In genomic region chr7:132356881-132357840, GRCm38 (mm10) we compare ENCODE assay signal across 18 mouse cellular contexts. TPM values are rescaled to one million over a fixed set of nuclear protein-coding genes. Genes with fewer than 3 reads are reported as not detected.
DNase-seq lines count a peak whose midpoint lies in the region; ATAC-seq and TF ChIP-seq lines count a peak whose summit lies in the region.
"Had no signal": no experiment of that assay in that cellular context is flagged by ENCODE, and none has a peak within 500 bp of the region (broad histone marks: within the 10 kb centered on the region; RNA-seq: fewer than 3 reads in every experiment).

No protein-coding gene starts in this region.

- H3K79me2 ChIP-seq in myocyte (ENCODE audit: control insufficient read depth, insufficient read depth): no peaks in the 10 kb centered on the region

- no peak overlapping the region for H3K4me3 ChIP-seq in limb, embryonic 12.5 days (replicated peaks)
- no peak overlapping the region for H3K4me3 ChIP-seq in limb, embryonic 10.5 days
- H3K4me3 ChIP-seq in spleen, adult 2 months (ENCODE audit: extremely low read depth, insufficient read depth, insufficient read length): no peak overlapping the region
- no peak overlapping the region for H3K4me3 ChIP-seq in embryonic facial prominence, embryonic 14.5 days (ENCODE audit: low read depth, low read length)
- H3K4me3 ChIP-seq in myocyte: no peak overlapping the region
- H3K4me3 ChIP-seq in forebrain, embryonic 16.5 days (replicated peaks; ENCODE audit: low read length): no peak overlapping the region
- H3K4me3 ChIP-seq: heart, embryonic 12.5 days had no signal

- DNase-seq in limb, embryonic 10.5 days (ENCODE audit: low spot score): no peak
- no peak for DNase-seq in spleen, adult 2 months (ENCODE audit: low read depth in 1 of 2, low spot score in 2 of 2)
- no peak for DNase-seq in spleen, adult 12 weeks (ENCODE audit: low spot score)
- DNase-seq in embryonic facial prominence, embryonic 14.5 days (ENCODE audit: low spot score): no peak
- DNase-seq: adrenal gland, adult 8-10 months; adrenal gland, postnatal 36 days; cerebellum, adult 11-12 months; cerebellum, adult 9-11 months; cerebellum, postnatal 36 days; gastrocnemius, postnatal 10 days had no signal

- no peak for TF ChIP-seq POLR2A in spleen, adult 2 months (IDR thresholded peaks at IDR 0.05; ENCODE audit: low read depth, low read length)
- no peak for TF ChIP-seq POLR2A in myocyte (IDR thresholded peaks at IDR 0.05; ENCODE audit: insufficient read length, low read depth)

- H3K4me1 ChIP-seq in limb, embryonic 12.5 days (replicated peaks): peaks cover 19% of the 10 kb centered on the region
- peaks cover 34% of the 10 kb centered on the region for H3K4me1 ChIP-seq in limb, embryonic 10.5 days
- H3K4me1 ChIP-seq in spleen, adult 2 months (ENCODE audit: control insufficient read depth, insufficient read depth, insufficient read length): peaks cover 31% of the 10 kb centered on the region
- peaks cover 25% of the 10 kb centered on the region for H3K4me1 ChIP-seq in embryonic facial prominence, embryonic 14.5 days (ENCODE audit: control insufficient read depth, insufficient read depth, low read length)
- H3K4me1 ChIP-seq in forebrain, embryonic 16.5 days (replicated peaks; ENCODE audit: control insufficient read depth, insufficient read depth, low read length): 0 out of 2 replicates have a peak, but pooled peaks cover 2% of the 10 kb centered on the region

- H3K9me3 ChIP-seq in limb, embryonic 12.5 days: no peaks in the 10 kb centered on the region
- H3K9me3 ChIP-seq in limb, embryonic 10.5 days (replicated peaks): no peaks in the 10 kb centered on the region
- no peaks in the 10 kb centered on the region for H3K9me3 ChIP-seq in embryonic facial prominence, embryonic 14.5 days (ENCODE audit: control insufficient read depth, low read length)
- no peaks in the 10 kb centered on the region for H3K9me3 ChIP-seq in forebrain, embryonic 16.5 days (ENCODE audit: control insufficient read depth, low read length)
- H3K9me3 ChIP-seq: heart, embryonic 12.5 days had no signal

- WGBS in limb, embryonic 12.5 days: 74% methylated on average over 10 of the region's 10 CpGs
- WGBS in limb, embryonic 10.5 days: 73% methylated on average over 10 of the region's 10 CpGs
- WGBS in spleen, adult 2 months: 63% methylated on average over 10 of the region's 10 CpGs
- 51% methylated on average over 10 of the region's 10 CpGs for WGBS in embryonic facial prominence, embryonic 14.5 days
- WGBS in forebrain, embryonic 16.5 days: 35% methylated on average over 10 of the region's 10 CpGs

- no peak overlapping the region for H3ac ChIP-seq in myocyte (ENCODE audit: control insufficient read depth, insufficient read length)

- ATAC-seq in limb, embryonic 12.5 days (ENCODE audit: insufficient number of reproducible peaks, insufficient read depth, low FRiP score, low TSS enrichment, low read depth): no peak
- ATAC-seq in embryonic facial prominence, embryonic 14.5 days (ENCODE audit: low read depth): peak; percentile 44; the same call in 1 of the 2 replicates
- ATAC-seq in monocyte, adult 5-6 weeks (replicated peaks; ENCODE audit: insufficient number of reproducible peaks, low FRiP score, low TSS enrichment, poor library complexity, severe bottlenecking): no peak
- no peak for ATAC-seq in forebrain, embryonic 16.5 days
- ATAC-seq: forebrain, embryonic 14.5 days; hindbrain, embryonic 16.5 days; inflammation-experienced regulatory T-cells, adult 6 months had no signal

- no peaks in the 10 kb centered on the region for H3K36me3 ChIP-seq in limb, embryonic 12.5 days
- no peaks in the 10 kb centered on the region for H3K36me3 ChIP-seq in limb, embryonic 10.5 days
- H3K36me3 ChIP-seq in spleen, adult 2 months (ENCODE audit: control insufficient read depth, insufficient read depth, low read length): no peaks in the 10 kb centered on the region
- H3K36me3 ChIP-seq in embryonic facial prominence, embryonic 14.5 days (ENCODE audit: control insufficient read depth, insufficient read depth, low read length): no peaks in the 10 kb centered on the region
- H3K36me3 ChIP-seq in myocyte (ENCODE audit: control insufficient read depth, insufficient read depth): no peaks in the 10 kb centered on the region
- no peaks in the 10 kb centered on the region for H3K36me3 ChIP-seq in forebrain, embryonic 16.5 days (ENCODE audit: control insufficient read depth, insufficient read depth)
- H3K36me3 ChIP-seq: heart, embryonic 12.5 days had no signal

- no peak for TF ChIP-seq CTCF in spleen, adult 2 months (IDR thresholded peaks at IDR 0.05; ENCODE audit: extremely low read depth, insufficient read depth, insufficient read length, insufficient replicate concordance)

- peaks cover 6% of the 10 kb centered on the region for H3K27me3 ChIP-seq in limb, embryonic 12.5 days
- H3K27me3 ChIP-seq in limb, embryonic 10.5 days (ENCODE audit: low read depth, poor library complexity, severe bottlenecking): 0 out of 2 replicates have a peak, but pooled peaks cover 3% of the 10 kb centered on the region
- H3K27me3 ChIP-seq in spleen, adult 2 months (ENCODE audit: control insufficient read depth, insufficient read depth, low read length): no peaks in the 10 kb centered on the region
- no peaks in the 10 kb centered on the region for H3K27me3 ChIP-seq in embryonic facial prominence, embryonic 14.5 days (replicated peaks; ENCODE audit: control insufficient read depth, insufficient read depth, low read length)
- no peaks in the 10 kb centered on the region for H3K27me3 ChIP-seq in myocyte (ENCODE audit: control insufficient read depth, insufficient read depth, insufficient read length)
- no peaks in the 10 kb centered on the region for H3K27me3 ChIP-seq in forebrain, embryonic 16.5 days (replicated peaks; ENCODE audit: control insufficient read depth, insufficient read depth, low read length)

- H3K9ac ChIP-seq in limb, embryonic 12.5 days (replicated peaks): no peak overlapping the region
- H3K9ac ChIP-seq in embryonic facial prominence, embryonic 14.5 days (ENCODE audit: low read depth, low read length): no peak overlapping the region
- H3K9ac ChIP-seq in forebrain, embryonic 16.5 days (replicated peaks; ENCODE audit: low read depth, low read length): no peak overlapping the region
- H3K9ac ChIP-seq: heart, embryonic 12.5 days had no signal

- H3K27ac ChIP-seq in limb, embryonic 12.5 days: 0 out of 2 replicates have a peak overlapping the region, but pooled peaks have one; percentile 4
- no peak overlapping the region for H3K27ac ChIP-seq in limb, embryonic 10.5 days
- H3K27ac ChIP-seq in spleen, adult 2 months (ENCODE audit: insufficient read depth, low read length): peak overlapping the region; percentile 10; the same call in 1 of the 2 replicates
- no peak overlapping the region for H3K27ac ChIP-seq in embryonic facial prominence, embryonic 14.5 days (replicated peaks; ENCODE audit: low read depth, low read length)
- no peak overlapping the region for H3K27ac ChIP-seq in forebrain, embryonic 16.5 days (ENCODE audit: low read length)

- H3K4me2 ChIP-seq in limb, embryonic 12.5 days: no peak overlapping the region
- H3K4me2 ChIP-seq in embryonic facial prominence, embryonic 14.5 days (ENCODE audit: low read depth, low read length): 0 out of 2 replicates have a peak overlapping the region, but pooled peaks have one; percentile 3
- H3K4me2 ChIP-seq in myocyte (ENCODE audit: low read depth): peak overlapping the region; percentile 74
- H3K4me2 ChIP-seq in forebrain, embryonic 16.5 days (ENCODE audit: low read length): no peak overlapping the region
- H3K4me2 ChIP-seq: heart, embryonic 12.5 days had no signal

TF ChIP-seq in myocyte, 11 proteins besides CTCF, POLR2A, EP300 and RAD21:
- TF ChIP-seq USF1 (IDR thresholded peaks at IDR 0.05; ENCODE audit: low read depth) (no peak), REST (IDR thresholded peaks at IDR 0.05; ENCODE audit: insufficient read depth, insufficient read length) (no peak), MAX (IDR thresholded peaks at IDR 0.05; ENCODE audit: low read depth) (no peak), TCF12 (IDR thresholded peaks at IDR 0.05; ENCODE audit: insufficient read depth, poor library complexity, severe bottlenecking) (no peak), MYOD1 (IDR thresholded peaks at IDR 0.05; ENCODE audit: control insufficient read depth in 1 of 3, insufficient read length in 2 of 3, low read depth in 2 of 3) (peak in 2 of 3 experiments; percentile 37 to 65), CEBPB (IDR thresholded peaks at IDR 0.05; ENCODE audit: insufficient read depth, poor library complexity, severe bottlenecking) (no peak), POLR2AphosphoS2 (IDR thresholded peaks at IDR 0.05; ENCODE audit: insufficient read length, low read depth) (no peak), SRF (IDR thresholded peaks at IDR 0.05; ENCODE audit: control insufficient read depth, insufficient read length, low read depth) (no peak), TCF3 (IDR thresholded peaks at IDR 0.05; ENCODE audit: insufficient read length, low read depth) (no peak), E2F4 (IDR thresholded peaks at IDR 0.05; ENCODE audit: insufficient read depth) (no peak), MYOG (IDR thresholded peaks at IDR 0.05; ENCODE audit: control insufficient read depth in 1 of 3, insufficient read depth in 1 of 3, insufficient read length in 2 of 3, low read depth in 2 of 3) (peak in 2 of 3 experiments; percentile 22 to 80)

RNA-seq across cellular contexts. Expression of gene Chst15, which starts 40.1 kb away (rescaled TPM):
- polyA plus RNA-seq in limb, embryonic 12.5 days (2016; fragmentation: Nextera tagmentation; extraction: Ambion mirVana): 21.2 and 23.8 TPM in 2 replicates
- 9.2 and 9.6 TPM in 2 replicates for polyA plus RNA-seq in limb, embryonic 10.5 days (2016; fragmentation: Nextera tagmentation; extraction: Ambion mirVana)
- 25.9 and 27.9 TPM in 2 replicates for polyA plus RNA-seq in spleen, adult 2 months (2012; rRNA removed)
- polyA plus RNA-seq in embryonic facial prominence, embryonic 14.5 days (2014; fragmentation: Nextera tagmentation; extraction: Ambion mirVana): 14.2 and 16.2 TPM in 2 replicates
- polyA plus RNA-seq in myocyte (2012; fragmentation: generic; extraction: Trizol): 13.4 TPM
- 15.5 to 25.4 TPM (median 23.5 TPM) in 3 replicates for total RNA-seq in monocyte, adult 5-6 weeks (2017)
- polyA plus RNA-seq in forebrain, embryonic 16.5 days (2015; fragmentation: Nextera tagmentation; extraction: Ambion mirVana): 22.8 and 23.7 TPM in 2 replicates

Comparison
In these comparisons a context has a peak if more than half of its experiments do, and no peak if none do; other contexts are left out.
1. H3K27ac ChIP-seq: peak in limb, embryonic 12.5 days (single experiment) and spleen, adult 2 months (single experiment); none in limb, embryonic 10.5 days (single experiment), embryonic facial prominence, embryonic 14.5 days (single experiment) and forebrain, embryonic 16.5 days (single experiment).
2. H3K4me2 ChIP-seq: peak in embryonic facial prominence, embryonic 14.5 days (single experiment) and myocyte (single experiment); none in limb, embryonic 12.5 days (single experiment) and forebrain, embryonic 16.5 days (single experiment).